Mouse (Mus musculus) embryonic facial prominence, embryonic 11.5 days (tissue): ENCODE data around the gene AB124611. TPM values are rescaled to one million over a fixed set of nuclear protein-coding genes. Genes with fewer than 3 reads are reported as not detected.

ENCODE experiments used
- ATAC-seq: fragments of 200-750 bp; cut with Nextera tagmentation; replicated peaks from 2 replicates; pipeline ENCODE4 v1.8.0; 2017; ENCODE audit warnings: low read depth; ENCODE audit not compliant: insufficient number of reproducible peaks, low FRiP score, low TSS enrichment
- DNase-seq: peaks from one replicate; pipeline ENCODE4 v3.0.0-alpha.2; 2015; ENCODE audit warnings: low spot score
- H3K27ac ChIP-seq: fragments of 300-500 bp; sonication (generic); replicated peaks from 2 replicates; pipeline ENCODE4 v1.5.1; 2014; ENCODE audit warnings: mild to moderate bottlenecking, low read depth, low read length, control low read depth
- H3K27me3 ChIP-seq: fragments of 300-500 bp; sonication (generic); 2 replicates; pipeline ENCODE4 v1.6.1; 2014; ENCODE audit warnings: mild to moderate bottlenecking, low read length, moderate library complexity, mixed read lengths; ENCODE audit not compliant: control insufficient read depth, insufficient read depth
- H3K36me3 ChIP-seq: fragments of 300-500 bp; sonication (generic); replicated peaks from 2 replicates; pipeline ENCODE4 v1.6.1; 2014; ENCODE audit warnings: low read depth, mild to moderate bottlenecking, low read length, moderate library complexity, mixed read lengths; ENCODE audit not compliant: control insufficient read depth, insufficient read depth
- H3K4me1 ChIP-seq: fragments of 300-500 bp; sonication (generic); 2 replicates; pipeline ENCODE4 v1.6.1; 2014; ENCODE audit warnings: low read length, mixed read lengths; ENCODE audit not compliant: control insufficient read depth, insufficient read depth
- H3K4me2 ChIP-seq: fragments of 300-500 bp; sonication (generic); 2 replicates; pipeline ENCODE4 v1.6.1; 2014; ENCODE audit warnings: low read depth, mild to moderate bottlenecking, control low read depth, low read length, moderate library complexity
- H3K4me3 ChIP-seq: fragments of 300-500 bp; sonication (generic); 2 replicates; pipeline ENCODE4 v1.5.1; 2014; ENCODE audit warnings: low read depth, low read length, control low read depth
- H3K9ac ChIP-seq: fragments of 300-500 bp; sonication (generic); replicated peaks from 2 replicates; pipeline ENCODE4 v1.6.1; 2014; ENCODE audit warnings: mild to moderate bottlenecking, control low read depth, low read length
- H3K9me3 ChIP-seq: fragments of 300-500 bp; sonication (generic); replicated peaks from 2 replicates; pipeline ENCODE4 v1.6.1; 2016; ENCODE audit warnings: mild to moderate bottlenecking, low read length, inconsistent platforms, mixed read lengths; ENCODE audit not compliant: control insufficient read depth
- WGBS: fragments of 180-500 bp; shearing (Covaris S2); extraction: QIAGEN DNeasy Blood & Tissue Kit; methylation state at CpG from one replicate; pipeline ENCODE4 v1.1.7; 2014; 5-methylcytosine and 5-hydroxymethylcytosine counted together
- polyA plus RNA-seq: library from polyadenylated mRNA; unstranded; fragments of >200 nt; fragmentation: Nextera tagmentation; extraction: Ambion mirVana; gene quantifications from 2 replicates; pipeline ENCODE4 v1.2.1, GENCODE M21; 2014

AB124611 gene
- polyA plus RNA-seq, 1 experiment from 2014 or later: 1.00 TPM

DNA sequence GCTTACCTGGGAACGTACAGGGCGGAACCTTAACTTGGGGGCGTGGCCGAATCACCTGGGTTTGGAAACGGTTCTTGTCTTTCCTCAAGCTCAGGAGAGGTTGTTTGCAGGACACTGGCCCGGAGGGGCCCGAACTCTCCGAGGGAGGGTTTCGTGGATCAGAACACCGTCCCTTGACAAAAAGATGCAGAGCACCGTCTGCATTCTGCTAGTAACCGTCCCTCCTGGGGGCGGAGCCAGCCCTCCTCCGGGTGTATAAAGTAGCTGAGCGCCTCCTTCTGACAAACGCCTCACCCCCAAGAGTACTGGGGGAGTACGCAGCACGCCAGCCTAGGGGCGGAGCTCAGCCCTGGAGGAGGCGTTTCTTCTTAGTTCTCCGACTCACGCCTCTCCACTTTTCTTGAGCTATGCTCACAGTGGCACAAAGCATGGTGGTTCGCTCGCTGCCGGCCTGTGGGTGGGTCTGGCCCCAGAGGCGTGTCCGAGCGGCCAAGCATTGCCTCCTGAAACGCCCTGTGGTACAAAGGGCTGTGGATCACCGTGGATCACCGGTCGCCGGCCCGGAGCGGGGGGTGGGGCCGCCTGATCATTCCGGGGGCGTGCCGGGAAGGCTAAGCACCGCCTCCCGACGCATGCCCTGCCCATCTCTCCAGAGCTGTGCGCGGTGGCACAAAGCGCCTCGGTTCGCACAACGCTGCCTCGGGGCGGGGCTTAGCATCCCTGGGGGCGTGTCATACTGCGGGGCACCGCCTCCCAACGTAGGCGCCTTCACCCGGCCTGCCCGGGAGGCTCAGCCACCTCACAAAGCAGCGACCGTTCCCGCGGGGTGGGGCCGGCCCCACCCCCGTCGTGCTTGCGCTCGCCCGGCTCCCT lies 20.2 kb downstream of the AB124611 start:
- Histone ChIP-seq H3K27me3 (no peaks in the 10 kb centered on the region), H3K9ac (peak overlapping the region; percentile 64), H3K27ac (peak overlapping the region; percentile 91), H3K9me3 (no peaks in the 10 kb centered on the region), H3K4me1 (no peaks in the 10 kb centered on the region), H3K4me3 (peak overlapping the region; percentile 79), H3K4me2 (peak overlapping the region; percentile 57), H3K36me3 (no peaks in the 10 kb centered on the region)
- DNase-seq: peak; percentile 100
- WGBS: under 1% methylated on average over 66 of the region's 67 CpGs
- ATAC-seq: peak; percentile 92

GRCm38 (mm10) chr9:21546789-21547074 lies 20.8 kb downstream of the AB124611 start, which contains the start of gene Carm1:
Carm1 (plus strand) TSS chr9:21546894.
- DNase-seq (no peak), ATAC-seq (no peak)
- no peaks in the 10 kb centered on the region for H3K9me3 ChIP-seq
- H3K9ac ChIP-seq: peak within 1 kb of the TSS; percentile 98
- H3K36me3 ChIP-seq: no peaks in the 10 kb centered on the region
- H3K27me3 ChIP-seq: no peaks in the 10 kb centered on the region
- peak within 1 kb of the TSS; percentile 96 for H3K27ac ChIP-seq
- peak within 1 kb of the TSS; percentile 58 for H3K4me2 ChIP-seq
- H3K4me3 ChIP-seq: peak within 1 kb of the TSS; percentile 79
- WGBS: under 1% methylated on average over 25 of the region's 52 CpGs
- no peaks in the 10 kb centered on the region for H3K4me1 ChIP-seq

DNA sequence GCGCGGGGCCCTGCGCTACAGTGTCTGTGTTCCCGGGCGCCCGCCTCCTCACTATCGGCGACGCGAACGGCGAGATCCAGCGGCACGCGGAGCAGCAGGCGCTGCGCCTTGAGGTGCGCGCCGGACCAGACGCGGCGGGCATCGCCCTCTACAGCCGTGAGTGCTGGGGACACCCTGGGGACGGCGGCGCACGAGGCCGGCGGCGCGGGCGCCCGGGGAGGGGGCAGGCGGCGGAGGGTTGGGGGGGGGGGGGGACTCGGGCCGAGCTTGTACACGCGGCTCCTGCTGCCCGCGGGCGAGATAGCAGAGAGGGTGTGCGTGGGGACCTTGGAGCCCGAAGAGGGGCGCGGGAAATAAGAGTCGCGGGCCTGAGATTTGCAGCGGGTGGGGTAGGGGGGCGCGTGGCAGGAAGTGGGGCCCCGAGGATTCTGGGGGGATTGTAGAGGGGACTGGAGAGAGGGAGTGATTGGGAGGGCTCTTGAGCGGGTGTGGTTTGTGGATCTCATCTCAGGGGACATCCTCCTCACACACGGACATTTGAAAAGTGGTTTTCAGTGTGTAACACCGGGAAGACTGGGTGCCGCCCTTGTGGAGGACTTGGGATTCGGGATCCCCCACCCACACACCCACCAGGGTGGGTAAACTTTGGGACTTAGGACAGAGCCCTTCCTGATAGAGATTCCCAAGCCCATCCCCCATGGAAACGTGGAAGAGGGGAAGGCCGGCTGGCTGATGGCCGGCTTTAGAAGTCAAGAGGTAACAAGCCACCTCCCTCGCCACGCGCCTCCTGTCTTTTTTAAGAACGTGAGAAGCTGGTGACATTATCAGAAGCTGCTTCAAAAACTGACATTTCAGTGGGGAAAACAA lies 21.3 kb downstream of the AB124611 start:
- H3K9me3 ChIP-seq: no peaks in the 10 kb centered on the region
- DNase-seq: peak; percentile 61
- peak overlapping the region; percentile 58 for H3K4me2 ChIP-seq
- peak overlapping the region; percentile 96 for H3K27ac ChIP-seq
- no peaks in the 10 kb centered on the region for H3K27me3 ChIP-seq
- H3K4me1 ChIP-seq: no peaks in the 10 kb centered on the region
- WGBS: under 1% methylated on average over 59 of the region's 66 CpGs
- peak overlapping the region; percentile 79 for H3K4me3 ChIP-seq
- no peaks in the 10 kb centered on the region for H3K36me3 ChIP-seq
- H3K9ac ChIP-seq: peak overlapping the region; percentile 98
- peak; percentile 7 for ATAC-seq

DNA sequence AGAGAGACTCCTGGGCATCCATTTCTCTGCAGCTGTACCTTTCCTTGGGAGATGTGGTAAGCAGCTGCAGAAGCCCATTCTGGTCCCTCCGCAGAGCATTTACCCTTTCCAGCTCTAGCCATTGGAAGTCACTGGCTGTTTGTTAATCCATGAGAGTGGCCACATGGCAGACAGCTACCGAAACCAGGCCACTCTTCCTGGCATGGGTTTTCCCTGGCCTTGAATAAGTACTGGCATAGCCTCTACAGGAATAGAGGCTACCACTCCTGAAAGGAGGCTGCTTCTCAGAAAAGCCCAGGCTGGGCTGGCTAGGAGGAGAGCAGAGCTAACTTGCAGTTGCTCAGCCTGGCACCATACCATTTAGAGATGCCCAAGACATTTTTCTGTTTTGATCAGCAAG lies 25.1 kb downstream of the AB124611 start:
- WGBS: 98% methylated on average over 2 of the region's 2 CpGs
- no peaks in the 10 kb centered on the region for H3K36me3 ChIP-seq
- no peak for ATAC-seq
- no peaks in the 10 kb centered on the region for H3K27me3 ChIP-seq
- H3K4me2 ChIP-seq: no peak overlapping the region
- no peak overlapping the region for H3K4me3 ChIP-seq
- no peaks in the 10 kb centered on the region for H3K9me3 ChIP-seq
- DNase-seq: no peak
- H3K9ac ChIP-seq: no peak overlapping the region
- no peak overlapping the region for H3K27ac ChIP-seq
- H3K4me1 ChIP-seq: no peaks in the 10 kb centered on the region

- H3K27me3 ChIP-seq: no peaks in the 10 kb centered on the region
- H3K36me3 ChIP-seq: no peaks in the 10 kb centered on the region
- no peaks in the 10 kb centered on the region for H3K4me1 ChIP-seq
- H3K4me2 ChIP-seq: no peak overlapping the region
- no peaks in the 10 kb centered on the region for H3K9me3 ChIP-seq
- ATAC-seq: no peak
- H3K27ac ChIP-seq: no peak overlapping the region
- DNase-seq: no peak
- 82% methylated on average over 6 of the region's 6 CpGs for WGBS
- no peak overlapping the region for H3K9ac ChIP-seq
- H3K4me3 ChIP-seq: no peak overlapping the region
Observed at GRCm38 (mm10) chr9:21553607-21554273, 27.8 kb downstream of the AB124611 start.

DNA sequence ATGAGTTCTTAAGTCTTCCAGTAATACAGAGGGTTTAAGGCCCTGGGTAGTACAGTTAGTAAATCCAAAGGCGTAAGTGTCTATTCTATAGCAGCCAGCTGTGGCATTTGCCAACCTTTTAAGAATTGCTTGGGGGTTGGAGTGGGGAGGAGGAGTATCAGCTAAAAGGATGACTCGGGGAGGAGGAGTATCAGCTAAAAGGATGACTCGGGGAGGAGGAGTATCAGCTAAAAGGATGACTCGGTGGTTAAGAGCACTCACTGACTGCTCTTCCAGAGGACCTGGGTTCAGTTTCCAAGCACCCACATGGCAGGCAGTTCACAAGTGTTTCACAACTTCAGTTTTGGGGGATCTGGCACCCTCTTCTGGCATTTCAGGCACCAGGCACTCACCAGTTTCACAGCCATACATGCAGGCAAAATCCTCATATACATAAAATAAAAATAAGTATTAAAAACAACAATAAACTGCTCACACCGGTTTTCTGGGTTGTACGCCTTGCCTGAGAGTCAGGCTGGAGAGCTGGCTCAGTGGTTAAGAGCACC lies 29.3 kb downstream of the AB124611 start:
- DNase-seq (no peak), ATAC-seq (no peak)
- H3K9ac ChIP-seq: no peak overlapping the region
- H3K4me1 ChIP-seq: no peaks in the 10 kb centered on the region
- WGBS: 87% methylated on average over 6 of the region's 6 CpGs
- H3K4me3 ChIP-seq: no peak overlapping the region
- H3K9me3 ChIP-seq: no peaks in the 10 kb centered on the region
- H3K27ac ChIP-seq: no peak overlapping the region
- no peaks in the 10 kb centered on the region for H3K36me3 ChIP-seq
- no peaks in the 10 kb centered on the region for H3K27me3 ChIP-seq
- H3K4me2 ChIP-seq: no peak overlapping the region

DNA sequence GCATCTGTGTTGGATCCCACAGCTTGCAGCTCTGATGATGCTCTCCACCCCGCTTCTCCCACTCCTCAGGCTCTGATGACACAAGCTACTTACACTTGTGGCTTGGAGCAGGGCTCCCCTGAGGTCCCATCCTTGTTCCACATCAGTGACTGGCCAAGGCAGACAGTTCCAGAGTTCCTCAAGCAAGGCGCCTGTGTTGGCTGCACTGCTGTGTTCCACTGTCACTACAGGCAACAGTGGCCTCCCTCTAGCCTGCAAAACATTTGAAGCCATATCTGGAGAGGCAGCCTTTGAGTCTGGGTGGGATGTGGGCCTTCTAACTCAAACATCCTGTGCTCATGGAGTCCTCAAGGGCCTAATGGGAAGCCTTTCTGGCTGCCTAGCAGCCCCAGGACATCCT lies 31.0 kb downstream of the AB124611 start:
- Histone ChIP-seq H3K27ac (no peak overlapping the region), H3K36me3 (no peaks in the 10 kb centered on the region), H3K27me3 (no peaks in the 10 kb centered on the region), H3K9ac (no peak overlapping the region), H3K9me3 (no peaks in the 10 kb centered on the region), H3K4me1 (no peaks in the 10 kb centered on the region), H3K4me3 (no peak overlapping the region), H3K4me2 (no peak overlapping the region)
- ATAC-seq (no peak), DNase-seq (no peak)
- WGBS: 86% methylated on average over 2 of the region's 2 CpGs
